Mouse (Mus musculus): Measurements from ENCODE around the gene Dip2a. TPM values are rescaled to one million over a fixed set of nuclear protein-coding genes. Genes with fewer than 3 reads are reported as not detected.

The Dip2a gene
- polyA plus RNA-seq, 1 experiment from 2014 or later = 4.2 TPM

GRCm38 (mm10) chr10:76210806-76211205, 134.3 kb downstream of the Dip2a start:
- Histone ChIP-seq H3K4me1 (ENCODE audit: control insufficient read depth, insufficient read depth, low read length) (no peaks in the 10 kb centered on the region), H3K36me3 (ENCODE audit: control insufficient read depth, insufficient read depth, low read length) (peaks cover 16% of the 10 kb centered on the region), H3K27me3 (ENCODE audit: control insufficient read depth, insufficient read depth, low read length) (no peaks in the 10 kb centered on the region), H3K4me3 (ENCODE audit: low read depth, low read length) (no peak overlapping the region), H3K9me3 (ENCODE audit: control insufficient read depth, low read length) (peaks cover 7% of the 10 kb centered on the region; the same call in 1 of the 2 replicates), H3K27ac (ENCODE audit: low read depth, low read length) (no peak overlapping the region), H3K4me2 (no peak overlapping the region), H3K9ac (ENCODE audit: low read length) (no peak overlapping the region)
- DNase-seq (ENCODE audit: low spot score, missing footprints) (no peak), ATAC-seq (ENCODE audit: low FRiP score) (no peak)
- 96% methylated on average over 7 of the region's 7 CpGs for WGBS

Other genes starting within 250 kb of the Dip2a start
- gene Slc5a4b, start 234.3 kb downstream of the Dip2a start, polyA plus RNA-seq (2014; fragmentation: Nextera tagmentation; extraction: Ambion mirVana) = not detected in 2 replicates
- gene Slc5a4a, start 197.8 kb downstream of the Dip2a start, polyA plus RNA-seq (2014; fragmentation: Nextera tagmentation; extraction: Ambion mirVana) = not detected in 2 replicates
- gene Prmt2, start 107.4 kb downstream of the Dip2a start, polyA plus RNA-seq (2014; fragmentation: Nextera tagmentation; extraction: Ambion mirVana) = 106 and 115 TPM in 2 replicates
- 0.20 and 0.21 TPM in 2 replicates for gene S100b, start 91.4 kb downstream of the Dip2a start, polyA plus RNA-seq (2014; fragmentation: Nextera tagmentation; extraction: Ambion mirVana)
- gene AC141477.1, start 95.2 kb upstream of the Dip2a start, polyA plus RNA-seq (2014; fragmentation: Nextera tagmentation; extraction: Ambion mirVana) = not detected in 2 replicates
- 15.6 and 16.4 TPM in 2 replicates for gene Pcnt, start 97.5 kb upstream of the Dip2a start, polyA plus RNA-seq (2014; fragmentation: Nextera tagmentation; extraction: Ambion mirVana)
- not detected in 2 replicates for gene 2610028H24Rik, start 103.8 kb upstream of the Dip2a start, polyA plus RNA-seq (2014; fragmentation: Nextera tagmentation; extraction: Ambion mirVana)
- gene Mcm3ap, start 123.6 kb upstream of the Dip2a start, polyA plus RNA-seq (2014; fragmentation: Nextera tagmentation; extraction: Ambion mirVana) = 66.8 and 68.6 TPM in 2 replicates
- 5.7 and 6.1 TPM in 2 replicates for gene Ybey, start 123.8 kb upstream of the Dip2a start, polyA plus RNA-seq (2014; fragmentation: Nextera tagmentation; extraction: Ambion mirVana)
- gene Lss, start 186.3 kb upstream of the Dip2a start, polyA plus RNA-seq (2014; fragmentation: Nextera tagmentation; extraction: Ambion mirVana) = 43.7 and 47.4 TPM in 2 replicates
- gene Spatc1l, start 217.0 kb upstream of the Dip2a start, polyA plus RNA-seq (2014; fragmentation: Nextera tagmentation; extraction: Ambion mirVana) = not detected in 2 replicates
- gene Ftcd, start 230.4 kb upstream of the Dip2a start, polyA plus RNA-seq (2014; fragmentation: Nextera tagmentation; extraction: Ambion mirVana) = not detected in 2 replicates